In the genomic region with DNA sequence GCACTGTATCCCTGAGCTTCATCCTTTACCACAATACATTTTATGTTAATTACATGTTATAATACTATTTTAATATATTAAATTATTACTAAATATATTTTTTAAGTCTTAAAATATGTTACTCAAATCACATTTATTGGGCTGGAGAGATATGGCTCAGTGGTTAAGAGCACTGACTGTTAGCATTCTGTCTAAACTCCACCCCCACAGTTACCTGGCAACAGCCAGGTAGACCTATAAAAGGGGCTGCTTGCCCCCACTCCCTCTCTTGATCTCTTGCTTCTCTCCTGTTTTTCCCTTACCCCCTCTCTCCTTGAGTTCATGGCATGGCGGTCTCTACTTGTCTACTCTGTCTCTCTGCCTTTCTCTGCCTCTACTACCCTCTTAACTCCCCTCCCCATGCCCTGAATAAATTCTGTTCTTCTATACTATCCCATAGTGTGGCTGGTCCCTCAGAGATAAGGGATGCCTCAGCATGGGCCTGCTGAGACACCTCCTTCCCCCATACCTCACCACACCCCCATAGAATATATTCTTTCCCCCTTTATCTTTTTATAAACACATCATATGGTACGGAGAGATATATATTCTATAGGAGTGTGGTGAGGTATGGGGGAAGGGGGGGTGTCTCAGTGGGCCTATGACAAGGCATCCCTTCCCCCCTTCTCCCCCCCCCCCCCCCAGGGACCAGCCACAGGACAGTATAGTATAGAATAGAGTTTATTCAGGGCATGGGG, we compare ENCODE assay signal across 1 mouse cellular context.
TF ChIP-seq lines count a peak whose summit lies in the region.

No protein-coding gene starts in this region.

TF ChIP-seq in MEL, 35 proteins besides CTCF, POLR2A, EP300 and RAD21:
- TF ChIP-seq BHLHE40 (IDR thresholded peaks at IDR 0.05; ENCODE audit: borderline replicate concordance, low read depth, low read length) (peak; percentile 53), TCF12 (IDR thresholded peaks at IDR 0.05; ENCODE audit: low read depth, low read length) (peak; percentile 94), TAL1 (IDR thresholded peaks at IDR 0.05; ENCODE audit: low read length) (peak; percentile 84), USF2 (IDR thresholded peaks at IDR 0.05; ENCODE audit: borderline replicate concordance in 1 of 2, insufficient read depth in 1 of 2, low read depth in 1 of 2, low read length in 2 of 2) (no peak), RCOR1 (IDR thresholded peaks at IDR 0.05; ENCODE audit: low read depth, low read length) (peak; percentile 65), MYB (IDR thresholded peaks at IDR 0.05; ENCODE audit: low read depth, low read length) (0 out of 2 replicates have a peak, but pooled peaks have one; percentile 20), MXI1 (IDR thresholded peaks at IDR 0.05; ENCODE audit: low read depth, low read length) (peak; percentile 61; the same call in 1 of the 2 replicates), MAX (IDR thresholded peaks at IDR 0.05; ENCODE audit: low read length) (peak; percentile 36; the same call in 1 of the 2 replicates), ZKSCAN1 (IDR thresholded peaks at IDR 0.05; ENCODE audit: low read depth, low read length) (0 out of 2 replicates have a peak, but pooled peaks have one; percentile 49), UBTF (IDR thresholded peaks at IDR 0.05; ENCODE audit: borderline replicate concordance, insufficient read depth, low read depth, low read length) (no peak), MAZ (IDR thresholded peaks at IDR 0.05; ENCODE audit: low read depth, low read length) (peak; percentile 90), E2F4 (IDR thresholded peaks at IDR 0.05; ENCODE audit: borderline replicate concordance, low read depth, low read length) (no peak), HCFC1 (IDR thresholded peaks at IDR 0.05; ENCODE audit: low read depth, low read length) (0 out of 2 replicates have a peak, but pooled peaks have one; percentile 26), SIN3A (IDR thresholded peaks at IDR 0.05; ENCODE audit: low read length) (peak; percentile 86), POLR2AphosphoS2 (IDR thresholded peaks at IDR 0.05; ENCODE audit: low read length) (peak; percentile 40; the same call in 1 of the 2 replicates), ETS1 (IDR thresholded peaks at IDR 0.05; ENCODE audit: low read depth, low read length) (peak; percentile 88), NRF1 (IDR thresholded peaks at IDR 0.05; ENCODE audit: insufficient read depth, low read depth, low read length, poor library complexity, severe bottlenecking) (no peak), ELF1 (IDR thresholded peaks at IDR 0.05; ENCODE audit: low read depth, low read length) (peak; percentile 26; the same call in 1 of the 2 replicates), JUND (IDR thresholded peaks at IDR 0.05; ENCODE audit: low read depth, low read length) (no peak), GATA1 (IDR thresholded peaks at IDR 0.05; ENCODE audit: low read depth, low read length) (peak; percentile 88)
